Mouse (Mus musculus): Measurements from ENCODE around the gene Gfm2. TPM values are rescaled to one million over a fixed set of nuclear protein-coding genes. Genes with fewer than 3 reads are reported as not detected.

The Gfm2 gene
- total RNA-seq (2023): 31.5 TPM

GRCm38 (mm10) chr13:97137466-97138400 lies at the start of gene Gfm2, which contains the start of gene Nsa2:
Gene Gfm2 (plus strand): TSS chr13:97137937.
Gene Nsa2 (minus strand): TSS chr13:97137937.

GRCm38 (mm10) chr13:97099187-97099852 lies 38.4 kb upstream of the Gfm2 start, which contains the start of gene Gm6169:
Gene Gm6169 (minus strand): TSS chr13:97099237.

GRCm38 (mm10) chr13:97197932-97198562 lies 60.3 kb downstream of the Gfm2 start, which contains the start of gene Hexb:
Gene Hexb (minus strand): TSS chr13:97198357.

Other genes with a start within 250 kb of the Gfm2 start
- gene Gcnt4, start 213.2 kb upstream of the Gfm2 start, total RNA-seq (2023): not detected
- not detected for gene 1700029F12Rik, start 103.6 kb upstream of the Gfm2 start, total RNA-seq (2023)
- gene Fam169a, start 70.7 kb upstream of the Gfm2 start, total RNA-seq (2023): not detected
- gene Gm6169, start 38.7 kb upstream of the Gfm2 start, total RNA-seq (2023): 4.4 TPM
- gene Nsa2, start within 50 bp of the Gfm2 start, total RNA-seq (2023): 163 TPM
- gene Hexb, start 60.4 kb downstream of the Gfm2 start, total RNA-seq (2023): 33.8 TPM
- 31.0 TPM for gene Enc1, start 103.2 kb downstream of the Gfm2 start, total RNA-seq (2023)

Data from CD4-positive naive resting alpha-beta T cell, adult 57 days (primary cell).